Mouse (Mus musculus) embryonic facial prominence, embryonic 13.5 days (tissue): ENCODE data around the gene Nob1. TPM values are rescaled to one million over a fixed set of nuclear protein-coding genes. Genes with fewer than 3 reads are reported as not detected.

ENCODE experiments used
- ATAC-seq: fragments of 200-750 bp; cut with Nextera tagmentation; 2 replicates; pipeline ENCODE4 v1.8.0; 2017; ENCODE audit warnings: low read depth; ENCODE audit not compliant: insufficient number of reproducible peaks, insufficient read depth, low FRiP score, low TSS enrichment
- H3K27ac ChIP-seq: fragments of 300-500 bp; sonication (generic); 2 replicates; pipeline ENCODE4 v1.5.1; 2015; ENCODE audit warnings: moderate library complexity, mild to moderate bottlenecking, inconsistent platforms
- H3K27me3 ChIP-seq: fragments of 300-500 bp; sonication (generic); 2 replicates; pipeline ENCODE4 v1.6.1; 2015; ENCODE audit warnings: mild to moderate bottlenecking, inconsistent platforms
- H3K36me3 ChIP-seq: fragments of 300-500 bp; sonication (generic); 2 replicates; pipeline ENCODE4 v1.6.1; 2015; ENCODE audit warnings: mild to moderate bottlenecking, inconsistent platforms
- H3K4me1 ChIP-seq: fragments of 300-500 bp; sonication (generic); 2 replicates; pipeline ENCODE4 v1.6.1; 2015; ENCODE audit warnings: inconsistent platforms
- H3K4me2 ChIP-seq: fragments of 300-500 bp; sonication (generic); 2 replicates; pipeline ENCODE4 v1.6.1; 2015; ENCODE audit warnings: moderate library complexity, mild to moderate bottlenecking, inconsistent platforms
- H3K4me3 ChIP-seq: fragments of 300-500 bp; sonication (generic); 2 replicates; pipeline ENCODE4 v1.5.1; 2015; ENCODE audit warnings: mild to moderate bottlenecking, inconsistent platforms
- H3K9ac ChIP-seq: fragments of 300-500 bp; sonication (generic); 2 replicates; pipeline ENCODE4 v1.6.1; 2015; ENCODE audit warnings: mild to moderate bottlenecking, inconsistent platforms
- H3K9me3 ChIP-seq: fragments of 300-500 bp; sonication (generic); 2 replicates; pipeline ENCODE4 v1.6.1; 2016; ENCODE audit warnings: inconsistent platforms
- WGBS: fragments of 180-500 bp; shearing (Covaris S2); methylation state at CpG from one replicate; pipeline ENCODE4 v1.1.7; 2015; ENCODE audit warnings: mixed read lengths; 5-methylcytosine and 5-hydroxymethylcytosine counted together
- polyA plus RNA-seq: library from polyadenylated mRNA; unstranded; fragments of >200 nt; fragmentation: Nextera tagmentation; extraction: Ambion mirVana; gene quantifications from 2 replicates; pipeline ENCODE4 v1.2.1, GENCODE M21; 2015

Gene Nob1
- polyA plus RNA-seq, 1 experiment from 2014 or later = 106 TPM

GRCm38 (mm10) chr8:107384651-107385050 lies 40.2 kb downstream of the Nob1 start:
- no peak for ATAC-seq
- Histone ChIP-seq H3K27ac (no peak overlapping the region), H3K4me1 (peaks cover 20% of the 10 kb centered on the region), H3K36me3 (peaks cover 13% of the 10 kb centered on the region), H3K4me2 (no peak overlapping the region), H3K4me3 (no peak overlapping the region), H3K27me3 (no peaks in the 10 kb centered on the region), H3K9me3 (no peaks in the 10 kb centered on the region), H3K9ac (no peak overlapping the region)
- 44% methylated on average over 5 of the region's 5 CpGs for WGBS

GRCm38 (mm10) chr8:107382898-107383297 lies 42.0 kb downstream of the Nob1 start:
- no peak; the same call in 1 of the 2 replicates for ATAC-seq
- no peak overlapping the region for H3K4me2 ChIP-seq
- 69% methylated on average over 4 of the region's 4 CpGs for WGBS
- H3K9ac ChIP-seq = no peak overlapping the region
- H3K4me3 ChIP-seq = no peak overlapping the region
- no peaks in the 10 kb centered on the region for H3K9me3 ChIP-seq
- H3K36me3 ChIP-seq = peaks cover 25% of the 10 kb centered on the region
- H3K27ac ChIP-seq = no peak overlapping the region
- H3K27me3 ChIP-seq = no peaks in the 10 kb centered on the region
- H3K4me1 ChIP-seq = peaks cover 4% of the 10 kb centered on the region

GRCm38 (mm10) chr8:107381666-107382065 lies 43.2 kb downstream of the Nob1 start:
- H3K4me2 ChIP-seq = no peak overlapping the region
- WGBS = 91% methylated on average over 4 of the region's 4 CpGs

GRCm38 (mm10) chr8:107380734-107381133 lies 44.1 kb downstream of the Nob1 start:
- H3K9ac ChIP-seq = no peak overlapping the region
- no peak overlapping the region for H3K4me2 ChIP-seq
- H3K27me3 ChIP-seq = no peaks in the 10 kb centered on the region
- H3K9me3 ChIP-seq = no peaks in the 10 kb centered on the region
- no peak overlapping the region for H3K4me3 ChIP-seq
- H3K36me3 ChIP-seq = peaks cover 29% of the 10 kb centered on the region
- H3K27ac ChIP-seq = no peak overlapping the region
- WGBS = 89% methylated on average over 8 of the region's 8 CpGs
- peaks cover 3% of the 10 kb centered on the region for H3K4me1 ChIP-seq
- no peak for ATAC-seq

More at GRCm38 (mm10) chr8:107381666-107382065, 43.2 kb downstream of the Nob1 start:
- peaks cover 27% of the 10 kb centered on the region for H3K36me3 ChIP-seq
- H3K9me3 ChIP-seq = no peaks in the 10 kb centered on the region
- H3K9ac ChIP-seq = no peak overlapping the region
- no peak overlapping the region for H3K27ac ChIP-seq
- H3K4me1 ChIP-seq = peaks cover 3% of the 10 kb centered on the region
- H3K4me3 ChIP-seq = no peak overlapping the region
- no peak for ATAC-seq
- no peaks in the 10 kb centered on the region for H3K27me3 ChIP-seq

GRCm38 (mm10) chr8:107377346-107377745 lies 47.5 kb downstream of the Nob1 start:
- H3K4me2 ChIP-seq = no peak overlapping the region
- no peak for ATAC-seq
- no peaks in the 10 kb centered on the region for H3K27me3 ChIP-seq
- H3K4me1 ChIP-seq = no peaks in the 10 kb centered on the region
- H3K4me3 ChIP-seq = no peak overlapping the region
- H3K27ac ChIP-seq = no peak overlapping the region
- WGBS = 91% methylated on average over 3 of the region's 3 CpGs
- peaks cover 39% of the 10 kb centered on the region for H3K36me3 ChIP-seq
- no peak overlapping the region for H3K9ac ChIP-seq
- H3K9me3 ChIP-seq = no peaks in the 10 kb centered on the region

GRCm38 (mm10) chr8:107370311-107370710 lies 54.5 kb downstream of the Nob1 start:
- H3K27ac ChIP-seq = no peak overlapping the region
- no peak overlapping the region for H3K4me3 ChIP-seq
- H3K36me3 ChIP-seq = peaks cover 72% of the 10 kb centered on the region
- H3K9me3 ChIP-seq = no peaks in the 10 kb centered on the region
- H3K4me2 ChIP-seq = no peak overlapping the region
- H3K9ac ChIP-seq = no peak overlapping the region
- H3K27me3 ChIP-seq = no peaks in the 10 kb centered on the region
- 85% methylated on average over 4 of the region's 4 CpGs for WGBS
- H3K4me1 ChIP-seq = no peaks in the 10 kb centered on the region
- no peak for ATAC-seq

Other genes starting within 250 kb of the Nob1 start
- gene Nfat5, start 131.6 kb downstream of the Nob1 start, polyA plus RNA-seq = 23.5 and 28.8 TPM in 2 replicates
- 21.8 and 25.0 TPM in 2 replicates for gene Nqo1, start 21.8 kb downstream of the Nob1 start, polyA plus RNA-seq
- 158 and 211 TPM in 2 replicates for gene Wwp2, start 11.3 kb upstream of the Nob1 start, polyA plus RNA-seq
- 325 and 349 TPM in 2 replicates for gene Psmd7, start 163.4 kb upstream of the Nob1 start, polyA plus RNA-seq